Mouse (Mus musculus) sigmoid colon, adult 10 weeks (tissue): Measurements from ENCODE around the gene Exo5. TPM values are rescaled to one million over a fixed set of nuclear protein-coding genes. Genes with fewer than 3 reads are reported as not detected.

Experiments used
- polyA plus RNA-seq: library from polyadenylated mRNA; stranded (reverse); fragments of 350-450 nt; fragmentation: Illumina TruSeq; extraction: RNeasy Lipid Tissue Mini Kit (QIAGEN cat#74804); gene quantifications from one replicate; pipeline ENCODE4 v1.2.3, GENCODE M21; 2014; ENCODE audit warnings: low read depth, low replicate concordance

The Exo5 gene
- polyA plus RNA-seq, result 12.3 TPM

DNA sequence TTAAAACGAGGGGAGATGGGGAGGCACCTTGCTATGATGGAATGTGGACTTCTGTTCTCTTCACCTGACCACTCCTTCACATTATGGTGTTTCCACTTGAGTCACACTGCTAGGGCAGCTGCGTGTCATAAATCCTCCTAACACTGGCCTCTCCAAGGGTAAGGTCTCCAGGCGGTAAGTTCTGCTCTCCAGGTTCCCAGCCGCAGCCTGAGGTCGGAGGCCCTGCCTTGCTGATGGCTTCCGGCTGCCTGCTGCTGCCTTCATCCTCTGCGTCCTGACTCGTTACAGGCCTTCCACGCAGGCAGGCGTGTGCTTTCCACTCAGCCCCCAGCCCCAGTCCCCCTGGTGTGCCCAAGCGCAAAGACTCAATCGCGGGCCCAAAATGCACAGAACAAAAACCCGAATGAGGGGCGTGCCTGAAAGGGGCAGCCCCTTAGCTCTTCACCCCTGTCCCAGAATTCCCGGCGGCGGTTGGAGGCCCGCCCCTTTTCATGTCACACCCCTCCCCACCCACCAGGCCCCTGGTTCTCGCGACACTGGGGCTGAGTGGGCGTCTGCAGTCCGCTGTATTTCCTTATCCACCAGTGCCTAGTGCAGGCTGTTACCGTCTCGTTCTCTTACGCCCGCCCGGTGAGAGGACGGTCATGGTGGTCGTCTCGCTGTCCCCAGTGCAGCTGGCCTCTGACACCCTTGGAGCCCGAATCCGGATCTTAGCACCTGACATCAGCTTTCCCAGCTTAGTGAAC lies at the start of gene Exo5:
TSS of gene Exo5 (minus strand) at position 464 of the 746 bp plus-strand sequence.

DNA sequence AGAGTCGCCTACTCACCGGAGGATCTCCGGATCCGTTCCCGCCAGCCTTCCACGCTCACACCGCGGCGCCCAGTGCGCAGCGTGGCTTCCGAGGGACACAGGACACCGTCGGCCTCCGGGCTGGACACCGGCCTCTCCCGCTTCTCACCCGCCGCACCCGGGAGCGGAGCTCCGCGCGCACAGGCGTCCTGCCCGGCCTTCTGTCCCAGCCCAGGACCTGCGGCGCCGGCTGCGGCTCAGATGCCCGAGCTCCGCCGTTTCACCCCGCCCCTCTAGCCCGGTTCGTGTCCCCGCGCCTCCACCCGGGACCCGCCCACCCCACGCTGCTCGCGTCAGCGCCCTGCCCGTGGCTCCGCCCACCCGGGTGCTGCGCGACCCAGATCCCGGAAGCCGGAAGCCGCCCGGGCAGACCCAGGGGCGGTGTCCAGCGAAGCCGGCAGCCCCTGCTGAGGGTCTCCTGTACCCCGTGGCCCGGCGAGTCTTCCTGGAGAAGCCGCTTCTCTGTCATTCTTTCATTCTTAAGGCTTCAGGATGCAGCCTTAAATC lies 26.7 kb upstream of the Exo5 start, which contains the start of gene Zfp69:
TSS of gene Zfp69 (minus strand) at position 272 of the 546 bp plus-strand sequence.

Other genes with a start within 250 kb of the Exo5 start
- not detected for gene Kcnq4, start 176.4 kb downstream of the Exo5 start, polyA plus RNA-seq
- 27.9 TPM for gene Nfyc, start 93.4 kb downstream of the Exo5 start, polyA plus RNA-seq
- gene Rims3, start 70.2 kb downstream of the Exo5 start, polyA plus RNA-seq, result 0.35 TPM
- 2.4 TPM for gene Zfp69, start 26.7 kb upstream of the Exo5 start, polyA plus RNA-seq
- gene Smap2, start 92.2 kb upstream of the Exo5 start, polyA plus RNA-seq, result 23.7 TPM
- gene Col9a2, start 114.4 kb upstream of the Exo5 start, polyA plus RNA-seq, result not detected
- 113 TPM for gene Zmpste24, start 173.2 kb upstream of the Exo5 start, polyA plus RNA-seq
- gene Tmco2, start 184.2 kb upstream of the Exo5 start, polyA plus RNA-seq, result not detected